Mouse (Mus musculus) CH12.LX (cell line): ENCODE data around the gene Slc4a2. TPM values are rescaled to one million over a fixed set of nuclear protein-coding genes. Genes with fewer than 3 reads are reported as not detected.

ENCODE experiments used
- DNase-seq: peaks from one replicate; pipeline ENCODE4 v3.0.0-alpha.2; 2013; ENCODE audit errors: extremely low read depth
- H3K27ac ChIP-seq: 2 replicates; pipeline ENCODE4 v1.5.1; 2012; ENCODE audit warnings: low read depth, mild to moderate bottlenecking, control low read depth, moderate library complexity; ENCODE audit not compliant: insufficient read depth
- H3K27me3 ChIP-seq: replicated peaks from 2 replicates; pipeline ENCODE3; 2012; ENCODE audit warnings: inconsistent platforms
- H3K36me3 ChIP-seq, 2 experiments: replicated peaks in 1 of 2; 2 replicates each; pipeline versions ENCODE3 to v1.6.1; 2012; ENCODE audit warnings: inconsistent platforms in 1 of 2, low read length in 1 of 2, mild to moderate bottlenecking in 1 of 2, mixed read lengths in 1 of 2, moderate library complexity in 1 of 2; ENCODE audit not compliant: control insufficient read depth in 1 of 2, insufficient read depth in 1 of 2
- H3K4me1 ChIP-seq, 2 experiments: 2 replicates each; pipeline ENCODE4 v1.6.1; 2012; ENCODE audit warnings: inconsistent platforms in 1 of 2, moderate library complexity in 1 of 2; ENCODE audit not compliant: insufficient read depth in 2 of 2, control insufficient read depth in 1 of 2
- H3K4me2 ChIP-seq: 2 replicates; pipeline ENCODE4 v1.6.1; 2012; ENCODE audit warnings: low read depth, mild to moderate bottlenecking, control low read depth; ENCODE audit not compliant: poor library complexity, insufficient read depth, severe bottlenecking
- H3K4me3 ChIP-seq, 3 experiments: fragments of 150-350 bp in 1 of 3; sonication (generic) in 1 of 3; replicated peaks in 1 of 3; 2 replicates each; pipeline versions ENCODE3 to v1.5.1; 2011 to 2012; ENCODE audit warnings: low read depth in 2 of 3, low read length in 2 of 3, mild to moderate bottlenecking in 2 of 3, moderate library complexity in 2 of 3, control low read depth in 1 of 3, improper control_type of control experiment in 1 of 3, inconsistent platforms in 1 of 3, mixed read lengths in 1 of 3; ENCODE audit not compliant: poor library complexity in 1 of 3
- H3K79me2 ChIP-seq: replicated peaks from 2 replicates; pipeline ENCODE4 v1.6.1; 2012; ENCODE audit warnings: mild to moderate bottlenecking, moderate library complexity; ENCODE audit not compliant: control insufficient read depth, poor library complexity, insufficient read depth, severe bottlenecking; ENCODE audit errors: extremely low read depth
- H3K9ac ChIP-seq: 2 replicates; pipeline ENCODE4 v1.6.1; 2012; ENCODE audit warnings: low read depth, mild to moderate bottlenecking, control low read depth, moderate library complexity; ENCODE audit not compliant: insufficient read depth
- H3K9me3 ChIP-seq: replicated peaks from 2 replicates; pipeline ENCODE3; 2012; ENCODE audit warnings: low read length, inconsistent platforms, mixed read lengths
- BHLHE40 ChIP-seq: IDR thresholded peaks from 2 replicates; pipeline ENCODE4 v1.6.1; 2011; ENCODE audit warnings: mild to moderate bottlenecking, low read depth, low read length, improper control_type of control experiment
- E2F4 ChIP-seq: IDR thresholded peaks from 2 replicates; pipeline ENCODE4 v1.6.1; 2011; ENCODE audit warnings: low read depth, low read length, improper control_type of control experiment; ENCODE audit not compliant: insufficient replicate concordance
- EP300 ChIP-seq: IDR thresholded peaks from 2 replicates; pipeline ENCODE4 v1.6.1; 2011; ENCODE audit warnings: low read length, improper control_type of control experiment
- ETS1 ChIP-seq: conservative IDR thresholded peaks from 2 replicates; pipeline ENCODE4 v1.6.1; 2012; ENCODE audit warnings: low read depth, mild to moderate bottlenecking, inconsistent platforms, low read length, improper control_type of control experiment, moderate library complexity
- GABPA ChIP-seq: IDR thresholded peaks from 2 replicates; pipeline ENCODE4 v1.6.1; 2012; ENCODE audit warnings: low read depth, low read length, improper control_type of control experiment, inconsistent platforms; ENCODE audit not compliant: insufficient replicate concordance
- HCFC1 ChIP-seq: IDR thresholded peaks from 2 replicates; pipeline ENCODE4 v1.6.1; 2012; ENCODE audit warnings: low read depth, mild to moderate bottlenecking, inconsistent platforms, low read length, improper control_type of control experiment
- IRF4 ChIP-seq: IDR thresholded peaks from 2 replicates; pipeline ENCODE4 v1.6.1; 2014; ENCODE audit warnings: low read depth, mild to moderate bottlenecking, inconsistent platforms, low read length, improper control_type of control experiment
- JUND ChIP-seq: conservative IDR thresholded peaks from 2 replicates; pipeline ENCODE4 v1.6.1; 2011; ENCODE audit warnings: low read depth, low read length, improper control_type of control experiment
- MAFK ChIP-seq: IDR thresholded peaks from 2 replicates; pipeline ENCODE4 v1.6.1; 2011; ENCODE audit warnings: low read length, improper control_type of control experiment; ENCODE audit not compliant: insufficient replicate concordance
- MAZ ChIP-seq: IDR thresholded peaks from 2 replicates; pipeline ENCODE4 v1.6.1; 2012; ENCODE audit warnings: low read depth, mild to moderate bottlenecking, inconsistent platforms, low read length, improper control_type of control experiment, moderate library complexity
- MEF2A ChIP-seq: IDR thresholded peaks from 2 replicates; pipeline ENCODE4 v1.6.1; 2014; ENCODE audit warnings: low read depth, mild to moderate bottlenecking, inconsistent platforms, low read length, improper control_type of control experiment, borderline replicate concordance
- MXI1 ChIP-seq: IDR thresholded peaks from 2 replicates; pipeline ENCODE4 v1.6.1; 2011; ENCODE audit warnings: mild to moderate bottlenecking, low read depth, low read length, improper control_type of control experiment
- NRF1 ChIP-seq: IDR thresholded peaks from 2 replicates; pipeline ENCODE4 v1.6.1; 2014; ENCODE audit warnings: low read depth, mild to moderate bottlenecking, inconsistent platforms, low read length, improper control_type of control experiment, moderate library complexity
- POLR2A ChIP-seq: IDR thresholded peaks from 2 replicates; pipeline ENCODE4 v1.6.1; 2011; ENCODE audit warnings: low read depth, mild to moderate bottlenecking, improper control_type of control experiment, low read length
- RAD21 ChIP-seq: IDR thresholded peaks from 2 replicates; pipeline ENCODE4 v1.6.1; 2011; ENCODE audit warnings: low read depth, mild to moderate bottlenecking, low read length, improper control_type of control experiment, moderate library complexity
- RCOR1 ChIP-seq: conservative IDR thresholded peaks from 2 replicates; pipeline ENCODE4 v1.6.1; 2012; ENCODE audit warnings: low read depth, mild to moderate bottlenecking, inconsistent platforms, low read length, improper control_type of control experiment
- SIN3A ChIP-seq: IDR thresholded peaks from 2 replicates; pipeline ENCODE4 v1.6.1; 2012; ENCODE audit warnings: low read length, improper control_type of control experiment, inconsistent platforms
- SMC3 ChIP-seq: IDR thresholded peaks from 2 replicates; pipeline ENCODE4 v1.6.1; 2011; ENCODE audit warnings: low read depth, low read length, improper control_type of control experiment
- TBP ChIP-seq: conservative IDR thresholded peaks from 2 replicates; pipeline ENCODE4 v1.6.1; 2011; ENCODE audit warnings: low read depth, low read length, improper control_type of control experiment
- UBTF ChIP-seq: IDR thresholded peaks from 2 replicates; pipeline ENCODE4 v1.6.1; 2012; ENCODE audit warnings: low read depth, mild to moderate bottlenecking, inconsistent platforms, low read length, improper control_type of control experiment, moderate library complexity
- ZC3H11A ChIP-seq: IDR thresholded peaks from 2 replicates; pipeline ENCODE4 v1.6.1; 2012; ENCODE audit warnings: low read depth, mild to moderate bottlenecking, inconsistent platforms, low read length, improper control_type of control experiment
- dilution Hi-C: fragments of 300-500 bp; cut with MboI; formaldehyde crosslinking; loops from 2 replicates; pipeline ENCODE4 v1.14.3; 2020; ENCODE audit warnings: low sequenced_read_pairs; ENCODE audit not compliant: extremely low pct_unique_long_range_greater_than_20kb, extremely low pct_ligation_motif_present
- in situ Hi-C: fragments of 300-500 bp; cut with MboI; formaldehyde crosslinking; loops from 3 replicates; pipeline ENCODE4 v1.14.3; 2019; ENCODE audit warnings: low sequenced_read_pairs, low pct_ligation_motif_present, low pct_unique_long_range_greater_than_20kb, mixed read lengths
- polyA plus RNA-seq: library from polyadenylated mRNA; unstranded; fragments of >175 nt; gene quantifications from 2 replicates; pipeline ENCODE4 v1.2.1, GENCODE M21; 2012; ENCODE audit warnings: low read depth; ENCODE audit not compliant: insufficient read length
- total RNA-seq, 2 experiments: library from RNA; depleted of rRNA; stranded (reverse); fragments of 300-350 nt in 1 of 2; fragments of >200 nt in 1 of 2; gene quantifications; 2 replicates each; pipeline ENCODE4 v1.2.3; 2012 to 2014

The Slc4a2 gene
- total and polyA plus RNA-seq, 3 experiments, result 12.9 to 27.2 (median 18.6) TPM

- no peak for DNase-seq
- Histone ChIP-seq H3K27ac (no peak overlapping the region), H3K4me2 (no peak overlapping the region), H3K79me2 (no peaks in the 10 kb centered on the region), H3K4me3 (no peak overlapping the region), H3K27me3 (no peaks in the 10 kb centered on the region), H3K36me3 (no peaks in the 10 kb centered on the region), H3K9me3 (peaks cover 11% of the 10 kb centered on the region), H3K9ac (no peak overlapping the region), H3K4me1 (peaks cover 20 to 56% of the 10 kb centered on the region in 2 experiments)
- dilution Hi-C loops, result no loop called here
- TF ChIP-seq RAD21 (no peak), MAZ (no peak), POLR2A (no peak), ETS1 (no peak), UBTF (no peak), E2F4 (no peak), JUND (no peak), SIN3A (no peak), MXI1 (no peak), TBP (no peak), RCOR1 (no peak), EP300 (no peak), SMC3 (no peak), NRF1 (no peak), MAFK (no peak), IRF4 (no peak)
- in situ Hi-C loops, result no loop called here
Measured at GRCm38 (mm10) chr5:24387264-24388241, 36.1 kb upstream of the Slc4a2 start.

DNA sequence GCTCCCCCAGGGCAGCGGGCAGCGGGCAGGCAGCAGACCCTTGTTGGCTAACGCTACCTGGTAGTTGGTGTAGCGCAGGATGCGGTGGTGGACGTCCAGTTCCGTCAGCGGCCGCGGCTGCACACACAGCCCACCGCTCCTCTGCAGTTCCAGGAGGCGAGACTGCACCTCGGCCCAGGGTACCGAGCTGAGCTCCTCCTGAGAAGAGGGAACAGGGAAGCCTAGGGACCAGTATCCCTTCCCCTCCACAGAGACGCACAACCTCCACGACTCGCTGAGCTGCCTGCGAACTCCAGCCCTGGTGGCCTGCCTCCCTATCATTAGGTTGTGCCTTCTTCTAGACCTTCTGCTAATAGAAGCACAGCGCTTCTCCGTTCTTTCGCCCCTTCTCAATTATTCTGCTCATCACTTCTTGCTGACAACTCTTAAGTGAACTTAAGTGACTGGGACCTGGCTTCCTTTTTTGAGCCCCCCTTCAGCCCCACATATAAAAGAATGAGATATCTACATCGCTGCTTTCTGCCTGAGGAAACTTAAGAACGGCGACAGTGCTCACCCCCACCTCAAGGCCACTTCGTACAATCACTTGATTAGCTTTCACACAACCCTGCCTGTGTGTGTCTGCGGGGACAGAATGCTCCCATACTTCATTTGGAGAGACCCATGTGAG lies 35.3 kb upstream of the Slc4a2 start:
- H3K4me2 ChIP-seq, result no peak overlapping the region
- no peaks in the 10 kb centered on the region for H3K79me2 ChIP-seq
- H3K27me3 ChIP-seq, result no peaks in the 10 kb centered on the region
- no peaks in the 10 kb centered on the region for H3K36me3 ChIP-seq
- no peak overlapping the region for H3K27ac ChIP-seq
- H3K4me1 ChIP-seq, result peaks cover 18 to 57% of the 10 kb centered on the region in 2 experiments
- in situ Hi-C loops, result no loop called here
- DNase-seq, result no peak
- peaks cover 11% of the 10 kb centered on the region for H3K9me3 ChIP-seq
- TF ChIP-seq MEF2A, result no peak
- no peak for TF ChIP-seq ZC3H11A
- TF ChIP-seq GABPA, result no peak
- no peak for TF ChIP-seq HCFC1
- no peak for TF ChIP-seq RCOR1
- no peak for TF ChIP-seq SMC3
- no peak for TF ChIP-seq MXI1
- no peak for TF ChIP-seq IRF4
- TF ChIP-seq BHLHE40, result no peak
- TF ChIP-seq, all 38 proteins: peak for 0
- H3K9ac ChIP-seq, result no peak overlapping the region
- no peak overlapping the region for H3K4me3 ChIP-seq
- dilution Hi-C loops, result no loop called here
